Mouse (Mus musculus): ENCODE results near the gene Hoxb2.
A peak's percentile ranks its signal among the peaks of the same experiment; 100 is the strongest.

Gene Hoxb2

GRCm38 (mm10) chr11:96336597-96336996 lies 13.7 kb upstream of the Hoxb2 start:
- no peak for DNase-seq (ENCODE audit: low spot score)

- no peak for DNase-seq (ENCODE audit: low spot score)
Measured at GRCm38 (mm10) chr11:96337026-96337425, 13.3 kb upstream of the Hoxb2 start.

- DNase-seq (ENCODE audit: low spot score), result no peak
Measured at GRCm38 (mm10) chr11:96338957-96339855, 11.1 kb upstream of the Hoxb2 start.

- DNase-seq (ENCODE audit: low spot score), result peak; percentile 91
Measured at GRCm38 (mm10) chr11:96340698-96341365, 9.5 kb upstream of the Hoxb2 start.

- DNase-seq (ENCODE audit: low spot score), result no peak
Measured at GRCm38 (mm10) chr11:96341701-96342575, 8.4 kb upstream of the Hoxb2 start.

GRCm38 (mm10) chr11:96342576-96342930 lies 7.8 kb upstream of the Hoxb2 start:
- DNase-seq (ENCODE audit: low spot score), result no peak

GRCm38 (mm10) chr11:96343206-96343745 lies 7.0 kb upstream of the Hoxb2 start:
- no peak for DNase-seq (ENCODE audit: low spot score)

- no peak for DNase-seq (ENCODE audit: low spot score)
Measured at GRCm38 (mm10) chr11:96344061-96344877, 6.1 kb upstream of the Hoxb2 start.

- no peak for DNase-seq (ENCODE audit: low spot score)
Measured at GRCm38 (mm10) chr11:96344878-96345159, 5.5 kb upstream of the Hoxb2 start.

- no peak for DNase-seq (ENCODE audit: low spot score)
Measured at GRCm38 (mm10) chr11:96345220-96345892, 5.0 kb upstream of the Hoxb2 start.

GRCm38 (mm10) chr11:96345893-96346806 lies 4.2 kb upstream of the Hoxb2 start:
- DNase-seq (ENCODE audit: low spot score), result peak; percentile 63

- peak; percentile 63 for DNase-seq (ENCODE audit: low spot score)
Measured at GRCm38 (mm10) chr11:96346916-96347520, 3.3 kb upstream of the Hoxb2 start.

- DNase-seq (ENCODE audit: low spot score), result peak; percentile 53
Measured at GRCm38 (mm10) chr11:96347717-96348116, 2.6 kb upstream of the Hoxb2 start.

- DNase-seq (ENCODE audit: low spot score), result peak; percentile 82
Measured at GRCm38 (mm10) chr11:96348141-96348928, 2.0 kb upstream of the Hoxb2 start.

GRCm38 (mm10) chr11:96348988-96349387 lies 1.3 kb upstream of the Hoxb2 start:
- no peak for DNase-seq (ENCODE audit: low spot score)

- DNase-seq (ENCODE audit: low spot score), result peak; percentile 86
Measured at GRCm38 (mm10) chr11:96349491-96350340, 609 bp upstream of the Hoxb2 start.

GRCm38 (mm10) chr11:96350791-96351190 lies 466 bp downstream of the Hoxb2 start:
- peak; percentile 63 for DNase-seq (ENCODE audit: low spot score)

- DNase-seq (ENCODE audit: low spot score), result peak; percentile 85
Measured at GRCm38 (mm10) chr11:96351312-96351711, 987 bp downstream of the Hoxb2 start.
